Mouse (Mus musculus): ENCODE measurements around the gene Gm20388. TPM values are rescaled to one million over a fixed set of nuclear protein-coding genes. Genes with fewer than 3 reads are reported as not detected.

The Gm20388 gene
- polyA plus RNA-seq, 2 experiments: 8.5 TPM; not detected in 1

- WGBS (ENCODE audit: insufficient replicate concordance): 69% methylated on average over 6 of the region's 6 CpGs
- Histone ChIP-seq H3K9me3 (ENCODE audit: control insufficient read depth, low read length) (no peaks in the 10 kb centered on the region), H3K4me1 (replicated peaks; ENCODE audit: control insufficient read depth in 2 of 2, insufficient read depth in 2 of 2, low read length in 1 of 2) (peaks cover 8 to 26% of the 10 kb centered on the region in 2 experiments), H3K27ac (no peak overlapping the region), H3K36me3 (replicated peaks; ENCODE audit: control insufficient read depth, insufficient read depth, low read depth) (no peaks in the 10 kb centered on the region), H3K27me3 (ENCODE audit: control insufficient read depth, insufficient read depth, low read length) (no peaks in the 10 kb centered on the region), H3K9ac (replicated peaks) (no peak overlapping the region), H3K4me3 (ENCODE audit: insufficient read depth in 1 of 2, low read depth in 2 of 2, low read length in 2 of 2) (no peak overlapping the region), H3K4me2 (ENCODE audit: low read depth) (no peak overlapping the region)
- no peak for TF ChIP-seq EP300 (IDR thresholded peaks at IDR 0.05; ENCODE audit: low read depth)
- TF ChIP-seq CTCF (IDR thresholded peaks at IDR 0.05; ENCODE audit: low read depth): no peak
- no peak for ATAC-seq (ENCODE audit: insufficient read depth)
- DNase-seq (ENCODE audit: low read depth in 3 of 3, low spot score in 3 of 3): no peak
These were observed 4343.3 kb downstream of the Gm20388 start for GRCm38 (mm10) chr8:124253939-124254338.

GRCm38 (mm10) chr8:124256841-124257240 lies 4346.2 kb downstream of the Gm20388 start:
- H3K4me1 ChIP-seq (replicated peaks; ENCODE audit: control insufficient read depth in 2 of 2, insufficient read depth in 2 of 2, low read length in 1 of 2): peaks cover 0 to 20% of the 10 kb centered on the region in 2 experiments; a peak in 2 of 4 replicates
- 71% methylated on average over 9 of the region's 9 CpGs for WGBS (ENCODE audit: insufficient replicate concordance)
- ATAC-seq (ENCODE audit: insufficient read depth): no peak

GRCm38 (mm10) chr8:124257363-124257762 lies 4346.7 kb downstream of the Gm20388 start:
- Histone ChIP-seq H3K27me3 (ENCODE audit: control insufficient read depth, insufficient read depth, low read length) (no peaks in the 10 kb centered on the region), H3K4me1 (replicated peaks; ENCODE audit: control insufficient read depth in 2 of 2, insufficient read depth in 2 of 2, low read length in 1 of 2) (peaks cover 0 to 19% of the 10 kb centered on the region in 2 experiments; a peak in 2 of 4 replicates), H3K4me2 (ENCODE audit: low read depth) (no peak overlapping the region), H3K9ac (replicated peaks) (no peak overlapping the region), H3K27ac (no peak overlapping the region), H3K9me3 (ENCODE audit: control insufficient read depth, low read length) (no peaks in the 10 kb centered on the region), H3K4me3 (ENCODE audit: insufficient read depth in 1 of 2, low read depth in 2 of 2, low read length in 2 of 2) (no peak overlapping the region), H3K36me3 (replicated peaks; ENCODE audit: control insufficient read depth, insufficient read depth, low read depth) (no peaks in the 10 kb centered on the region)
- 71% methylated on average over 10 of the region's 10 CpGs for WGBS (ENCODE audit: insufficient replicate concordance)
- ATAC-seq (ENCODE audit: insufficient read depth) (no peak), DNase-seq (ENCODE audit: low read depth in 3 of 3, low spot score in 3 of 3) (no peak)
- no peak for TF ChIP-seq CTCF (IDR thresholded peaks at IDR 0.05; ENCODE audit: low read depth)
- TF ChIP-seq EP300 (IDR thresholded peaks at IDR 0.05; ENCODE audit: low read depth): no peak

More at GRCm38 (mm10) chr8:124256841-124257240, 4346.2 kb downstream of the Gm20388 start:
- Histone ChIP-seq H3K4me2 (ENCODE audit: low read depth) (no peak overlapping the region), H3K9me3 (ENCODE audit: control insufficient read depth, low read length) (no peaks in the 10 kb centered on the region), H3K4me3 (ENCODE audit: insufficient read depth in 1 of 2, low read depth in 2 of 2, low read length in 2 of 2) (no peak overlapping the region), H3K9ac (replicated peaks) (no peak overlapping the region), H3K27me3 (ENCODE audit: control insufficient read depth, insufficient read depth, low read length) (no peaks in the 10 kb centered on the region), H3K36me3 (replicated peaks; ENCODE audit: control insufficient read depth, insufficient read depth, low read depth) (no peaks in the 10 kb centered on the region), H3K27ac (no peak overlapping the region)
- no peak for DNase-seq (ENCODE audit: low read depth in 3 of 3, low spot score in 3 of 3)
- TF ChIP-seq EP300 (IDR thresholded peaks at IDR 0.05; ENCODE audit: low read depth): no peak
- TF ChIP-seq CTCF (IDR thresholded peaks at IDR 0.05; ENCODE audit: low read depth): no peak

- Histone ChIP-seq H3K9ac (replicated peaks) (no peak overlapping the region), H3K27ac (no peak overlapping the region), H3K9me3 (ENCODE audit: control insufficient read depth, low read length) (no peaks in the 10 kb centered on the region), H3K4me2 (ENCODE audit: low read depth) (no peak overlapping the region), H3K4me3 (ENCODE audit: insufficient read depth in 1 of 2, low read depth in 2 of 2, low read length in 2 of 2) (no peak overlapping the region), H3K27me3 (ENCODE audit: control insufficient read depth, insufficient read depth, low read length) (no peaks in the 10 kb centered on the region), H3K4me1 (replicated peaks; ENCODE audit: control insufficient read depth in 2 of 2, insufficient read depth in 2 of 2, low read length in 1 of 2) (peaks cover 0 to 23% of the 10 kb centered on the region in 2 experiments; a peak in 2 of 4 replicates), H3K36me3 (replicated peaks; ENCODE audit: control insufficient read depth, insufficient read depth, low read depth) (no peaks in the 10 kb centered on the region)
- no peak for TF ChIP-seq CTCF (IDR thresholded peaks at IDR 0.05; ENCODE audit: low read depth)
- no peak for TF ChIP-seq EP300 (IDR thresholded peaks at IDR 0.05; ENCODE audit: low read depth)
- 64% methylated on average over 4 of the region's 4 CpGs for WGBS (ENCODE audit: insufficient replicate concordance)
- ATAC-seq (ENCODE audit: insufficient read depth) (no peak), DNase-seq (ENCODE audit: low read depth in 3 of 3, low spot score in 3 of 3) (no peak)
These were observed 4348.5 kb downstream of the Gm20388 start for GRCm38 (mm10) chr8:124259146-124259545.

GRCm38 (mm10) chr8:124259925-124260324 lies 4349.3 kb downstream of the Gm20388 start:
- Histone ChIP-seq H3K4me2 (ENCODE audit: low read depth) (no peak overlapping the region), H3K27ac (no peak overlapping the region), H3K9ac (replicated peaks) (no peak overlapping the region), H3K4me3 (ENCODE audit: insufficient read depth in 1 of 2, low read depth in 2 of 2, low read length in 2 of 2) (no peak overlapping the region), H3K36me3 (replicated peaks; ENCODE audit: control insufficient read depth, insufficient read depth, low read depth) (no peaks in the 10 kb centered on the region), H3K9me3 (ENCODE audit: control insufficient read depth, low read length) (no peaks in the 10 kb centered on the region), H3K27me3 (ENCODE audit: control insufficient read depth, insufficient read depth, low read length) (no peaks in the 10 kb centered on the region), H3K4me1 (replicated peaks; ENCODE audit: control insufficient read depth in 2 of 2, insufficient read depth in 2 of 2, low read length in 1 of 2) (peaks cover 0 to 26% of the 10 kb centered on the region in 2 experiments; a peak in 2 of 4 replicates)
- 56% methylated on average over 6 of the region's 7 CpGs for WGBS (ENCODE audit: insufficient replicate concordance)
- TF ChIP-seq CTCF (IDR thresholded peaks at IDR 0.05; ENCODE audit: low read depth) (no peak), EP300 (IDR thresholded peaks at IDR 0.05; ENCODE audit: low read depth) (no peak)
- ATAC-seq (ENCODE audit: insufficient read depth) (no peak), DNase-seq (ENCODE audit: low read depth in 3 of 3, low spot score in 3 of 3) (no peak)

Measured in liver, embryonic 14.5 days (tissue).